Mouse (Mus musculus) bone marrow macrophage, adult 2 months (primary cell): ENCODE results near the gene Ctnnd1.

ENCODE experiments used
- CTCF ChIP-seq: IDR thresholded peaks from 2 replicates; pipeline ENCODE4 v1.5.1; 2012; ENCODE audit warnings: low read depth, mild to moderate bottlenecking, low read length, moderate library complexity
- POLR2A ChIP-seq: IDR thresholded peaks from 2 replicates; pipeline ENCODE4 v1.6.1; 2012; ENCODE audit warnings: mild to moderate bottlenecking, low read depth, low read length, borderline replicate concordance

DNA sequence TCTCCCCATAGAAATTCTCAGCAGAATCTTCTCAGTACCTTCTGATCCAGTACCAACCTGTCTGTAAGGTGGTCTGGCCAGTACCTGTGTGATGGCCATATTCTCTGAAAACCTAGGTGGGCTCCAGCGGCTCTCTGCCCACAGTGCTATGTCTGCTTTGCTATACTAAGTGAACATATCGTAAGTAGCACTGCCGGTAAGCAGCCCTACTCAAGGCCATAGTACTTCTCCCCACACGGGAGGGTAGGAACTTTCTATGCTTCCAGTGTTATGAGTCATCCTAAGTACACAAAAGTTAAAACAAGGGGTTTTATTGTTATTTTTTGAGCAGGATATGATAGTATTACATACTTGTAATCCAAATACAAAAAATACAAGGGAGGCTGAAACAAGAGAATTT lies 16.6 kb downstream of the Ctnnd1 start:
- TF ChIP-seq POLR2A (no peak), CTCF (no peak)
